Mouse (Mus musculus): ENCODE data around the gene Gapvd1. TPM values are rescaled to one million over a fixed set of nuclear protein-coding genes. Genes with fewer than 3 reads are reported as not detected.

Gene Gapvd1
- total RNA-seq, 4 experiments from 2014 or later: 84.9 to 115 (median 99.1) TPM

DNA sequence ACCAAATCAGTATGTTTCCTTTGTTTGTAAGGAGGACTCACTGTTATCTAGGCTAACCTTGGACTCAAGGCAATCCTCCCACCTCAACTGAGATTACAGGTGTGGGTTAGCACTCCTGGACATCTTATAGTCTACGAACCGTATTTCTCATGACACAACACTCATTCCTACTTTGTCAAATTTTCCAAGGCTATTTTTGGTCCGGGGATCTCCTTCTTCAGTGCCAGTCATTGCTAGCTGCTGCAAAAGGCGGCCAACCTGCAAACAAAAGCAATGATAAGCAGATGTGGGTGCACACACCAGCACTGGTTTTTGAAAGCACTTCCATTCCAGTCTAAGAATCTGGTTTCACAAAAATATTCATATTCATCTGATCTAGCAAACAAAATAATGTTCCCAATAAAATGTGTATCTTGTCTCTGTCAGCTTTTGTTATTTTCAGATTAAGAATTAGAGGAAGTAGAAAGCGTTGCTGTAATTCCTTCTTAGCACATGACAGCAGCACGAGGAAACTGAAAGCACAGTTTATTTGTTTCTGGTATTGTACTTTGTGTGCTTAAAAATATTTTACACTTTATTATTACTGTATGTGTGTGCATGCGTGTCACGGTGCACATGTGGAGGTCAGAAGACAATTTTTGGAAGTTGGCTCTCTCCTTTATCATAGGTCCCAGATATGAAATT lies 27.8 kb downstream of the Gapvd1 start:
- DNase-seq (ENCODE audit: low spot score in 2 of 2): no peak

DNA sequence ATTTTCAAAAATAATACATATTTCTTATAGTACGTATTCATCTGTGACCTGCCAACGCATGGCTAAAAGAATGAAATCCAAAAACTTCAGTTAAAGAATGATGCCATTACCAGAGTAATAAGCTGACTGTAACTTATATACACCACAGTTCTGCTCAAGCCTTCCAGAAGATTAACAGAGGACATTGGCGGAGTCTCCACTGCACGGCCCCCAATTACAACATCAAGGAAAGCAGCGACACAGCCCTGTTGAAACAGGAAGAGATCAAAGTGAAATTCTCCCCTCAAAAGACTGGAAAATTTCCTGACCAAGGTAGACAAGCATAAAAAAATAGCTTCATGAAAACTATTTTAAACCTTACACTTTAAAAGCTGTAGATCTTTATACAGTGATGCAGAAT lies 29.8 kb downstream of the Gapvd1 start:
- DNase-seq (ENCODE audit: low spot score in 2 of 2): no peak

DNA sequence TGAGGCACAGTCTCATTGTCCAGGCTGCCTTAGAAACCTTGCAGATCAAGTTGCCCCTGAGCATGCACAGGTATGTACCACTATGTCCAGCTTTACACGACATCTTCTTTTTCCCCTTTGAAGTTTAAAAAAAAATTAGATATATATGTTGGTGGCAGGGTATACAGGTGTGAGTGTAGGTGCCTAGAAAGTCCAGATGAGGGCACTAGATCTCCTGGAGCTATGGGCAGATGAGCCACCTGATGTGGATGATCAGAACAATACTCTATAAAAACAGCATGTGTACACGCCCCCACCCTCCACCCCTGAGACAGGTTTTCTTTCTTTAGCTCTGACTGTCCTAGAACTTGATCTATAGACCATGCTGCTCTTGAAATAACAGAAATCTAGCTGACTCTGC lies 36.8 kb downstream of the Gapvd1 start:
- DNase-seq (ENCODE audit: low spot score in 2 of 2): no peak

DNA sequence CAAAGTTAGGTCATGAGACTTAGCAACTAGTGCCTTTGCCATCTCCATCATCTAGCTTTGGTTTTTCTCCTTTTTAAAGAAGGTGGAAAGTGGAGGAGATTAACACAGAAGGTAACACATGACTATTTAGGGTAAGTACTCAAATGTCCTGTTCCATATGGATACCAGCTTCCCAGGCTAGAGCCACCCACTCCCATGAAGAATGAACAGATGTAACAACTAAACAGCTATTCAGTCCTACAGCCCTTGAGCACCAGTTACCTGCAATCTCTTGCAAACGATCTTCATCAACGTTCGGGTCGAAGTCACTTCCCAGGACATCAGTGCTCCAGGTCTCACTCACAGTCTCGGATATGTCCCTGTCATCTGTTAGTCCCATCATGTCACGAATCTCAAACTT lies 43.1 kb downstream of the Gapvd1 start:
- no peak for DNase-seq (ENCODE audit: low spot score in 2 of 2)

DNA sequence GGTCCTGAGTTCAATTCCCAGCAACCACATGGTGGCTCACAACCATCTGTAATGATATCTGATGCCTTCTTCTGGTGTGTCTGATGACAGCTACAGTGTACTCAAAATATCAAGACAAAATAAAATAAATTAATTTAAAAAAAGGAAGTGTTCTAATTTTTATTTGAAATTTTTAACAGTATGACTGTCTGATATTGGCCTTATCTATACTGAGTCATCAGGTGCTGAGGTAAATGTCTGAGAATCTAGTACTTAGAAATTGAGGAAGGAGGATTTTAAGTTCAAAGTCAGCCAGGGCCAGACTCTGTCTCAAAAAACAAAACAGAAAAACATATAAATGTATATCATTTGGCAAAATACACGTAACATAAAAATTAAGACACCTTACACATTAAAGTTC lies 46.4 kb downstream of the Gapvd1 start:
- no peak for DNase-seq (ENCODE audit: low spot score in 2 of 2)

DNA sequence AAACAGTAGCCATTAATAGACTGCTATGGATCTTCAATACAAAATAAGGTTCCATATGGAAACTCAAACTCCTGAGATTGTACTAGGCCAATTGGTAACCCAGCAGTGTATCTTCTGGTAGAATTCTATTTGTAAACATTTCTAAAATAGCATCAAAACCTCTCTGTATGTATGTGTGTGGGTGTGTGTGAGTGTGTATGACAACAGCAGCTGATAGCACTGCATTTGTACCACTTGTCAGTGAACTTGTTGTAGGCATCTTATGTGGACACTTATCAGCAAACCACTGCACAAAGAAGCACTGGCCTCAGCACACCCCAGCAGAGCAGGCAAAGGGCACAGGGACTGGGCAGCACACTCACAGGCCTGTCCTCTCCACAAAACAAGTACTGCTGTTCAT lies 58.4 kb downstream of the Gapvd1 start:
- no peak for DNase-seq (ENCODE audit: low spot score in 2 of 2)

DNA sequence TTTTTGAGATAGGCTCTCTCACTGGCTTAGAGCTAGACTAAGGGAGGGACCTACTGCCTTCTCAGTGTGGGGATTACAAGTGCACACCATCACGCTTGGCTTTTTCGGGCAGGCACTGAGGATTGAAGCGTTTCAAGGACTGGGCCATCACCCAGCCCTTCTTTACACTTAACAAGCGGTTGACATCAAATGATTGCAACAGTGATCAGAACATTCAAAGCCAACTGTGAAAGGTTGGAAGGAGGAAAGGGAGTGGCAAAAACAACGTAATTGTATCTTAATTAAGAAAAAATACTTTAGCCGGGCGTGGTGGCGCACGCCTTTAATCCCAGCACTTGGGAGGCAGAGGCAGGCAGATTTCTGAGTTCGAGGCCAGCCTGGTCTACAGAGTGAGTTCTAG lies 62.2 kb downstream of the Gapvd1 start:
- DNase-seq (ENCODE audit: low spot score in 2 of 2): no peak

DNA sequence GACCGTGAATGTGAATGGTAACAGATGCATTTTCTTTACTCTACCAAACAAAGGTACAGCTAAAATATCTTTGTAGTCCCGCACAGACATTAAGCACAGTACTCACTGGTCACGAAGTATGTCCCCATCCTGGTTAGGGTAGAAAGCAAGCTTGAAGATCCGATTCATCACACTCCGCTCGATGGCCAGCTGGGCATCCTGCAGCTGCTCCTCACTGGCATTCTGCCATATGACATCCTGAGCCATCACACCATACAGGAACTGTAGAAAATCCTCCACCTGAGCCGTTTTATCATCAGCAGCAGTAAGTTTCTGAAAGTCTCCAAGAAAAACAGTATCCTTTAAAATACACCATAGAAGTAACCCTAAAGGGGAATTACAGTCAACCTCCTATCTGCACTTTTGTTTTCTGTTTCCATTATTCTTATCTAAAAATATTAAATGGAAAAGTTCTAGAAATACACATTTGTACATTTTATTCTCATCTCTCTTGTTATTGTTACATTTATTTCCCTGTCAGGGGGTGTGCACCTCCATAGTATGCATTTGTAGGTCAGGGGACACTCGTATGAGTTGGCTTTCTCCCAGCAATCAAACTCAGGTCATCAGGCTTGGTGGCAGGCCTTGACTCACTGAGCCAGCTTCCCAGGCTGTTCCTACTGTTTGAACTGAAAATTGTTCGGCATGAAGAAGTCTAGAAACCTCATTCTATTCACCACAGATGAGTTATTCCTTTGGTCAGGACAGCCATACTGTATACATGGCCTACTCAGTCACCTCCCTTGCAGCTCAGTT lies 70.8 kb downstream of the Gapvd1 start:
- no peak for DNase-seq (ENCODE audit: low spot score in 2 of 2)

DNA sequence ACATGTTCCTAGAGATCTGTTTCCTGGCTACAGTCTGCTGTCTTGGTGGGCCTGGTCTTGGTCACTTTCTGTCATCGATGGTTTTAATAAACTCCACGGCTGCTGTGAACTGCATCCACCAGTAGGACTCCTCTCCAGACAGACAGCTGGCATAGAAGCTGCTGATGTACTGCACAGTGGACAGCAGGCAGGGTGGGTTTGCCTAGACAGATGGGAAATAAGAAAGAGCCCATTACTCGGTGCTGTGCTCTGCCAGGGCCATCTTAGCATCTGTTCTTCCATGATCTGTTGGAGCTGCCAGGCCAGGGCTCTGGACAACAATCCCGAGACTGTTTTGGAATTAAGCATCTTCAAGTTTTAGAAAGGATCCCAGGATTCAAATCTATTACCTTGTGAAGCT lies 77.1 kb downstream of the Gapvd1 start:
- DNase-seq (ENCODE audit: low spot score in 2 of 2): no peak

DNA sequence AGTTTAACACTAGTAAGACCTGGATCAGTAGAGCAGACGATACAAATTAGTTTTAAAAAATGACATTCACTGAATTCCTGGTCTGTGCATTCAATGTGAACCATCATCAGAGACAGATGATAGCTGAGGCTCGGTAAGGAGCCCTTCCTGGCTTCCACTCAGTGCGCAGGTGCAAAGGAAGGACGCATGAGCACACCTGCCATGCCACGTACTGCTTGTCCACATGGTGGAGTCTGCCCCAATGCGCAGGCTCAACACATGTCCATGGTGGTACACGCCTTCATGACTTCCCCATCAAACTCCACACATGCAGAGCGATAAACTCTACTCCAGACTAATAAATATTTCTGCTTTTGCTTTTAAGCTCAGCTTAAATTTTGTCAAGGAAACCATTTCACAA lies 78.0 kb downstream of the Gapvd1 start:
- no peak for DNase-seq (ENCODE audit: low spot score in 2 of 2)

DNA sequence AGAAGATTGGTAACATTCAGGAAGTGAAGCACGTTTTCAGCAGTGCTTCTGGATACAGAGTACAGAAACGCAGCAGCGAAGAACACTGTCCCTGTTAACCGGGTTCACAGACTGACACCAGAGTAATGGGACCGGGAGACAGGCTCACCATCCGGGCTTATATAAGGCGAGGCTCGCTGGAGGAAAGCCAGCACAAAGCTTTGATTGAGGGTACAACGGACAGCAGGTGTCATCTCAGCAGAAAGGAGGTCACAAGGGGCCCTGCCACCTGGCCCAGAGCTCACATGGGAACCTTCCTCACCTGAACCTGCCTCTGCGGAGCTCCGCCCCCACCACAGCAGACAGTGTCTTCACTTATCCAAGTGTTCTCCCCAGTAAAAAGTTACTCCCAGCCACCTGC lies 81.2 kb downstream of the Gapvd1 start:
- DNase-seq (ENCODE audit: low spot score in 2 of 2): no peak

DNA sequence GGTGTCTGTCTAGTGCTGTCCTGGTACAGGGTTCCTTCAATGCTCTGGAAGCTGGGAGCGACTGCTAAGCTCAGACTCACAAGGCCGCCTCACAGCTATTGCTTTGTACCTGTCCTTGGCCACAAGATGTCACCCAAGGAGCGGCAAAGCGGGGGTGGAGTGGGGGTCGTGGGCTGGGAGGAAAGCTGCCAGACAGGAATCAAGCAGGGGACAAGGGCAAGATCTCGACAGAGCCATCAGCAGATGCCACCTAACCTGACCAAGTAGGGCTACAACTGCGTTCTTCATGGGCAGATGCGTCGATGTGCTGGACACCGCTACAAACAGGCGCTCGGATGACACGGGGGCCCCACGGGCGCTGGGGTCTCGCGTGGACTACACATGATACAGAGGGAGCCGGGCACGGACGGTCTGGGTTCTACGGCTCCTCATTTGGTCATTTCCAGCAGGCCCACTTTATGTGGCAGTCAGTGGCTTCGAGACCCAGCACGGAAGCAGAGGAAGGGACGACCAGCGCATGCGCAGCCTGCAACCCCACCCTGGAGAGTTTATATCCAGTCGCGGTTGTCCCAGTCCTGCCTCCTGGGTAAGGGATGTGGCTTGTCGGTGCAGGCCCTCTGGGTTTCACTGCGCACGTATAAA lies 83.5 kb downstream of the Gapvd1 start:
- DNase-seq (ENCODE audit: low spot score in 2 of 2): no peak

DNA sequence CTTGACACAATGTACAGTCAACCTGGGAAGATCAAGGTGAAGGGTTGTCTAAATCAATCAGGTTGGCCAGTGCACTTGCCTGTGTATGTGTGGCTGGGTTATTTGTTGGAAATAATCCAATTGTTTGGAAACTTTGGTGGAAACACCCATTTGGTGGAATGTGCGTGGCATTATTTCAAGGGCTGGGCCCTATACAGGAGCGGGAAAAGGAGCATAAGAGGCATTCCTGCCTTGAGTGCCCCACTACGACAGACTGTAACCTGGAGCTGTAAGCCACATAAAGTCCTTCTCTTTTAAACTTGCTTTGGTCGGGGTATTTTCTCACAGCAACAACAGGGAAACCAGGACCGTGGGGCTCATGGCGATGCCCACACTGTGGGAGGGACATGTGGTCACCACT lies 84.6 kb downstream of the Gapvd1 start:
- no peak for DNase-seq (ENCODE audit: low spot score in 2 of 2)

DNA sequence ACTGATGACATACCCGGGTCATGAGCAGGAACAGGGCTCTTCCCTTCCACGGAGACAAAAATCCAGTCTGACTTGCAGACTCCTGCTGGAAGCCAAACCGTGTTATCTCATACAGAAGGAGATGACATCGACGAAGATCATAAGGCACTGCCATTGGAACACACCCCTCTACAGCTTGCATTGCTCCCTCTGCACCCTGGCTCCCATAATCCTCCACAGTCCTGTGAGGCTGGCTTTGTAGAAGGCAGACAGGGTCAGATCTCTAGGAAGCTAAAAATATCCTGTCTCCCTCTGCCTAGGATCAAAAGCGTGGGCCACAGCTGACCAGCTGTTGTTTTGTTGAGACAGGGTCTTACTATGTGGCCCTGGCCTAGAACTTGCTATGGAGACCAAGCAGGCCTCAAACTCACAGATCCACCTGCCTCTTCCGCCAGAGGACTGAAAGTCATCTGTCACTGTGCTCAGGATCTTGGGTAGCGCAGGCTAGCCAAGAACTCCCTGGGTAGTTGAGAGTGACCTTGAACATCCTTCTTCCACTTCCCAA lies 85.8 kb downstream of the Gapvd1 start:
- no peak for DNase-seq (ENCODE audit: low spot score in 2 of 2)

DNA sequence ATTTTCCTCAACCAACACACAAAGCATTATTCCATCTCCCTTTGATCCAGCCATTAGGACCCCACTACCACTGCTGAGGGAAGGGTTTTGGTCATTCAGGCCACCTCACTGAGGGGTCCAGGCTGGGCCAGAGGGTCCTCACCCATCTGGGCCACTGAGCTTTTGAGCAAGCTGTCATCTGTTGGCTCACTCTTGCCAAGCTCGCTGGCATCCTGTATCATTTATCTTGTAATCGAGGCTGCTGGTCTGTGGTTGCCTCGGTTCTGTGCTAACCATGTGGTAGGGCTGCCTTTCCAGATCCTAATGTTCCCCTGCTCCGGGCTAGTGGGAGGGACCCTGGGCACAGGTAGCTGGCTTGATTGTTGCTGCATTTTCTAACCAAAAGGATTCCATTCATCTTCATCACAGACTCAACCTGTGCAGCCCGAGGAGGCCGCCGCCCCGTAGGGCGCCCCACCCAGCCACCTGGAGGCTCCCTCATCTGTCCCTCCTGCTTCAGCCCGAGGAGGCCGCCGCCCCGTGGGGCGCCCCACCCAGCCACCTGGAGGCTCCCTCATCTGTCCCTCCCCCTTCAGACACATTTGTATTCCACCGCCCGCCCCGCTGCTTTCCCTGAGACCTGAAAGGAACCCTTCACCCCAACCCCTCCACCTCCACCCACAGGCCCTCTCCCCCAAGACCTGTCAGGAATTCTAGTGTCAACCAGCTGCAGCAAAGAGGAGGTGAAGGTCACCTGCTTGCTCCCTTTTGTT lies 86.4 kb downstream of the Gapvd1 start:
- DNase-seq (ENCODE audit: low spot score in 2 of 2): peak in 1 of 2 experiments; percentile 53

DNA sequence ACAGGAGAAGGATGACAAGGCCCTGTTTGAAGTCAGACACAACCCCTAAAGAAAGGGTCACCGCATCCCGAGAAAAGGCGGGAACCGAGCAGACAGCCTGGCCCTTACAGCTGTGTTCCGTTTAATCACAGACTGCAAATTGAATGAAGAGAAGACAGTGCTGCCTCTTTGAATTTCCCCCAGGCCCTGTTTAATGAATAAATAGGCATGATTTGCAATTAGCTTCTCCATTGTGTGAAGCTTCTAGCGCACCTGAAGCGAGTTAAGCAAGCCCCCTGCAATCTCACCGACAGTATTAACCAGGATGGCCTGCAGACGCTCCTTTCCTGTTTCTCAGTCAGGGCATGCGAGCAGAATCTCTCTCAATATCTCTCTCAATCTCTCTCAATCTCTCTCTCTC lies 87.2 kb downstream of the Gapvd1 start:
- no peak for DNase-seq (ENCODE audit: low spot score in 2 of 2)

DNA sequence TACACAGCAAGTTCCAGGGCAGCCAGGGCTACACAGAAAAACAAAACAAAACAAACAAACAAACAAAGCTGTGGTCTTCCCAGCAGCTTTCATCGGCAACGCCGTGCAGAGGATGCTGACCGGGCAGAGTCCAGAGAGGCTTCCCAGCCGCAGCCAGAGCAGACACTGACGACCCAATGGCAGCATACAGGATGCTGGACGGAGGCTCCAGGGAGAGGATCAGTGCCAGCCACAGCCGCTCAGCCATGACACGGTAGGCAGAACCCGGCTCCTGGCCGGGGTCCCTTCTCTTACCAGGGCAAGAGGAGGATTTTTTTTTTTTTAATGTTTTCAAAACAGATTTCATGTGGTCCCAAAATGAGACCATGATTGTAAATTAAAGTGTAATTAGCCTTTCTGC lies 107.6 kb downstream of the Gapvd1 start:
- DNase-seq (ENCODE audit: low spot score in 2 of 2): no peak

DNA sequence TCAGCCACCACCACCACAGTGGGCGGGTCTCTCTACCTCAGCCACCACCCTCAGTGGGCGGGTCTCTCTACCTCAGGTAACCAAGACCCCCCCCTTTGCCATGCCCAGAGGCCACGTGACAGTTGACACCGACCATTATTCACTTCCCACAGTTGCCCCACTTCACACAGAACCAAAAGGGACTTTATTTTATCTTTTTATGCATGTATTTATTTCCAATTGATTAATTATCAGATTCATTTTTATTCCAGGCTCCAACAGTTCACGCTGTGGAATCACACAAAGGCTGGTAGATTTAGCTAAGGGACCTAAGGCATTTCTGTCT lies 108.5 kb downstream of the Gapvd1 start:
- no peak for DNase-seq (ENCODE audit: low spot score in 2 of 2)

DNA sequence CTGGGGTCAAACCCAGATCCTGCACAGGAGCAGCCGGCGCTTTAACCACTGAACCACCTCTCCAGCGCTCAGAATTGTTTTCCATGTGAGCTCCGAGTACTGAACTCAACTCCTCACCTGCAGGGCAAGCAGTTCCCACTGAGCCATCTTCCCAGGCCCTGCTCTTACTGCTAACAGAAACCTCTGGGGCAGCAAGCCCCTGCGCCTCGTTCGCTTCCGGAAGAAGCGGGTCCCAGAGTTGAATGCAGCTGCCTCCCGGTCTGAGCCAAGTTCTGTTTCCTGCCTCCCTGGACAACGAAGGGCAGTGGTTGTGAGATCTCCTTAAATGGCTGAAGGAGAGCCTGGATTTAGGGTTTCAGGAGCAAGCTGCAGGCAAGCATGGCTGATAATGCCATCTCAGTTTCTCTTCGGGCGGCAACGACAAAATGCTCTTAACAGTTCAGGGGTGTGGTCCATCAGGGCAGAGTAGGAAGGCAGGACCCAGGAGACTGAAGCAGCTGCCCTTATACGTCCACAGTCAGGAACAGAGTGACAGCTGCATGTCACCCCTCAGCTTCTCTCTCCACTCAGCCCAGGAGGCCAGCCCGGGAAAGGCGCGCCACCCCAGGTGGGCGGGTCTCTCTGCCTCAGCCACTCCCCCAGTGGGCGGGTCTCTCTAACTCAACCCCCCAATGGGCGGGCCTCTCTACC lies 109.0 kb downstream of the Gapvd1 start:
- no peak for DNase-seq (ENCODE audit: low spot score in 2 of 2)

DNA sequence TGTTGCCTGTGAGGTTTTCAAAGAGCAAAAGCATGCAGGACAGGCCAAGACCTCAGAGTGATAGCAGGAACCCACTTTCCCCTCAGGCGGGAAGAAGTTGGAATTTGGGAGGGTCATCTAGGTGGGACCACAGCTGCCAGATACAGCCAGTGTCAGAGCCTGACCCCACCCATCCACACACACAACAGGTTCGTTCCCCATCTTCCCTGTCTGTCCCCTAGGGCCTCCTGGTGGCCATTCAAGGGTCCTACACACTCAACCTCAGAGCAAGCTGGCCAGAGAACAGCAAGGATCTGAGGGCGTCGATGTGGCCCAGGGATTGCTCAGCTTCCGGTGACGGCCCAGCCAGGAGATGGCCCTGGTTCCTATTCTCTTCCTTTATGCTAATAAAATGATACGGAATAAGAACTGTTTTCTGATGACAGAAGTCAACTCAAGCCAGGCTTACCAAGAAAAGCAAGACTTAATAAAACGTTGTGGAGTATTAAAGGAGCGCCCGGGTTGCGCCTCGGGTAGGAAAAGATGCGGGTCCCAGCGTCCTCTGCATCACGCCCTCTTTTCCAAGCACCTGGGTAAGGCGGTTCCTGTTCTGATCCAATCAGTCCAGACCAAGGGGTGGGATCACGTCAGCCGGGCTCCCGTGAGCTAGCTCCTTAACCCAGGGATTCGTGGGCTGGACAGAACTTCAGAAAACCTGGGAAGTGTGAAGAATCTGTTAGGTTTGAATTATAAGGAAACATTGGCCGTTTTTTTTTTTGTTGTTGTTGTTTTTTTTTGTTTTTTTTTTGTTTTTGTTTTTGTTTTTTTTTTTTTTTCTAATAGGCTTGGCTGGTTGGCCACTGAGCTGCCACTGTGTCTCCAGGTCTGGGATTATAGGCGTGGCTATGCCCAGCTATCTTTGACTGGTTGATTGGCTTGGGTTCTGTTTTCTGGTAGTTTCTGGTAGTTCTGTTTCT lies 110.2 kb downstream of the Gapvd1 start:
- DNase-seq (ENCODE audit: low spot score in 2 of 2): no peak

Data from layer of hippocampus, adult 8-10 months (tissue).